Mouse (Mus musculus) mature B cell (primary cell): ENCODE data around the gene Ccdc43.
"Not testable (repeated sequence)": the region's sequence is repeated elsewhere in the genome, so short reads cannot be mapped to it uniquely, and the experiment has no call there.

ENCODE experiments used
- in situ Hi-C: fragments of 300-500 bp; cut with MboI; formaldehyde crosslinking; loops from 2 replicates; pipeline ENCODE4 v1.14.3; 2019

The Ccdc43 gene

DNA sequence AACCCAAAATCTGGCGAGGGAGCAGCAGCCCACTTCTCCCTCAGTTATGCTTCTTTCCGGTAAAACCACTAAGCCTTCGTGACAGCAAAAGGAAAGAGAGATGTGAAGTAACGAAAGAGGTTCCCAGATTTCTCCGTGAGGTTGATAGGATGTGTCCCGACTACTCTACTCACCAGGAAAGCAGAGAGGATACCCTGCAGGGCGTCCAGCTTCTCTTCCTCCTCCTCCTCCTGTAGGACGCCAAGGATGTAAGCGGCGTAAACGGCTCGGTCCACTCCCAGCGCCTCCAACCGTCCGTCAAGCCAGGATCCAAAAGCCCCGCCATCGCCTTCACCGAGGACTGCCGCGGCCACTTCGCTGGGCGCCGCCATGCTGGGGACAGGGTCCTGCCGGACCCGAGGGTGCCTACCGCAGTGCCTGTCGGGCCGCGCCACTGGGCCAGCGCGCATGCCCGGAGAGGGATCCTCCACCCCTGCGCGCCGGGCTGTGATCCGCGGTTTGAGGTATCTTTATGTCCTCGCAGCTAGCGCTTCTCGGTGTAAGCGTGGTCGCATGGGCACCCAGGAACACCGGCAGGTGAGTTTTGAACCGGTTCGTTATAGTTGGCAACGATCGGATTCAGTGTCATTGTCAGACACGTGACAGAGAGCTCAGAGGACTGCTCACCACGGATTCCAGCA, at the start of gene Ccdc43:
TSS of gene Ccdc43 (minus strand) at position 445 of the 680 bp plus-strand sequence.
- in situ Hi-C loops = no loop called here

DNA sequence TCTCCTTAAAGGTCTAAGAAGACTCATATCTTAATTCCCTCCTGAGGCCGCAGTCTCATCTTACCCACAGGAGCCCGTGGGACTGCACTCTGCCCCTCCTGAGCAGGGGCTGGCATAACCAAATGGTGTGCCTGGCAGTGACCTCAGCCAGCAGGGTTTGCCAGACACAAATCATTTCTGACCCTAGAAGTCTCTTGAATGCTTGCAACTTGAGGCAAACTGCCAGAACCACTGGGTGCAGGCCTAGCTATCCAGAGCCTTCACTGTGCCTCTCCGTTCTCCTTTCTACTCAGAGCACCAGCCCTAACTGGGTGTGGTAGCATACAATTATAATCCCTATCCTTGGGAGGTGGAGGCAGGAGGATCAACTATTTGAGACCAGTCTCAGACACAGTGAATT, 47.2 kb upstream of the Ccdc43 start:
- in situ Hi-C loops = no loop called here

DNA sequence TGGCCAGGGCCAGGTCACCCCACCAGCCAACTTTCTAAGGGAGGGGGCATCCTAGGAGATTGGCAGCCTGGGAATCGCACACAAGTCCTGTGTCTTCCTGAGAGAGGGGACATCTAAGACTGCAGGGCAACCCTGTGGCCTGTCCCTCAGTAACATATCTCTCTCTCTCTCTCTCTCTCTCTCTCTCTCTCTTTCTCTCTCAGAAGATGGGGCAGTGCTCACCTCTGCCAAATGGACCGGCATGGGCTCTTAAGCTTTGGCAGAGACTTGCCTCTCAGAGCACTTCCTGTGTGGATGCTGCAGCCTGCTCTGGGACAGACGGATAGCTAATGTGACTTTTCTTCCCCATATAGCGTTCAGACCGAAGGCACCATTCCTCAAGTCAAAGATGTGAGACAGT, 45.3 kb upstream of the Ccdc43 start:
- in situ Hi-C loops = no loop called here

DNA sequence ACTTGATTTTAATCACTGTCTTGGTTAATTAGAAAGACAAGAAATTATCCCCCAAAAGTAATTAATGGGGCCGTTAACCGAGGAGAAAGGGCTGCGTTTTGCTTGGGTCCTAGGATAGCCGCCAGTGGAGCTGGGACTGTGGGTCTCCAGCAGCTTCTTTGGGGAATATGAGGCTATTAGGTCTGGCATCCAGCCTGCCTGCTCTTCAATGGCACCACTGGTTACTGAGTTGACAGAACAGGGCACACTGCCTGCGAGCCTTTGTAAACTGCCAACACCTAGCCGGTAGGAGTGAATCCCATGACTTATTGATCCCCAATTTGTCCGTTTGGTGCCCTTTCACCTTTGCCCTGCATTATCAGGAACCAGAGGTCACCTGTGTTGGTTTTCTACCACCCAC, 44.5 kb upstream of the Ccdc43 start:
- in situ Hi-C loops = no loop called here

DNA sequence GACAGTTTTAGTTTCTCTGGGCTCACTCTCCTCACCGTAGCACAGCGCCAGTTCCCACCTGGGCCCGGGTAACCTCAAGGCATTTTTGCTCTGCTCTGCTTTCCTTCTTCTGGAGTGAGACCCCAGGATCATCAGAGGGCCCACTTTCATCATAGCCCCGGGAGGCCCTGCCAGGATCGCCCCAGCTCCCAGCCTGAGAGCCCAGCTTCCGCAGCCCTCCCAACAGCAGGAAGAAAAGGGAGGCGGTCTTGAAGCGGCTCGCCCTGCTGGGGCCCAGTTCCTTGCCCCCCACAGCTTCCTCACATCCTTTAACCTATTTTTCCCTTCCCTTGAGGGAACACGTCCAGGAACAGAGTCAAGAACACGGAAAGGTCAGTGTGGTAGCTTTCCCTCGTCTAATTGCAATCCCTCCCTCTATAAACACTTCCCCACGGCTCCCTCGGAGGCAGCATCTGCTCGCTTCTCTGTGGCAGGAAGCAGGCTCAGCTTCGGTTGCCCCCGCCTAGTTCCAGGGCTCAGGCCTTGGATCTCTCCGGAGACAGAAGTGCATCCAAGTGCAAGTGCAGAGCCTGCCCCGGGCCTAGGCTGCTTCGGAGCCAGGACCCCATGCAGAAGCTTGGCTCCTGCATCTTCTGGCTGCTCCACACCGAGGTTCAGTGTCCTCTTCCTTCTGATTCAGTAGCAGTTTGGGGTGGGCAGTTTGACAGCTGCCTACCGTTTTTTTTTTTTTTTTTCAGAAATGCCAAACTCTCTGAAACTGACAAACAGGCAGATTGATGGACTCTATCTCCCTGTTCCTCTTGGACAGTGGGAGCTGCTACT, 43.8 kb upstream of the Ccdc43 start:
- in situ Hi-C loops = no loop called here

DNA sequence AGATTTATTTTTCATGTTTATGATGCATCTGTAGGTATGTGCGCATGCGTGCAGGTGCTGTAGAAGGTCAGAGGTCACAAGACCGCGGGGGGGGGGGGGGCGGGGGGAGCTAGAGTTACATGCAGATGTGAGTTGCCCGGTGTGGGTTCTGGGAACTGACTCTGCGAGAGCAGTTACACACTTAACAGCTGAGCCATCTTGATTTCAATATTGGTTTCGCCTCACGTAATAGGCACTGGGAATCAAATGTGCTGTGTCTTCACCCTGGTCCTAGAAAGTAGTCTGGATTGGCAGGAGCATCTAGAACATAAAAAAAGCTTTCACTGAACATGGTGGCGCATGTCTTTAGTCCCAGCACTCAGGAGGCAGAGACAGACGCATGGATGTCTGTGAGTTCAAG, 43.1 kb upstream of the Ccdc43 start:
- in situ Hi-C loops = no loop called here

DNA sequence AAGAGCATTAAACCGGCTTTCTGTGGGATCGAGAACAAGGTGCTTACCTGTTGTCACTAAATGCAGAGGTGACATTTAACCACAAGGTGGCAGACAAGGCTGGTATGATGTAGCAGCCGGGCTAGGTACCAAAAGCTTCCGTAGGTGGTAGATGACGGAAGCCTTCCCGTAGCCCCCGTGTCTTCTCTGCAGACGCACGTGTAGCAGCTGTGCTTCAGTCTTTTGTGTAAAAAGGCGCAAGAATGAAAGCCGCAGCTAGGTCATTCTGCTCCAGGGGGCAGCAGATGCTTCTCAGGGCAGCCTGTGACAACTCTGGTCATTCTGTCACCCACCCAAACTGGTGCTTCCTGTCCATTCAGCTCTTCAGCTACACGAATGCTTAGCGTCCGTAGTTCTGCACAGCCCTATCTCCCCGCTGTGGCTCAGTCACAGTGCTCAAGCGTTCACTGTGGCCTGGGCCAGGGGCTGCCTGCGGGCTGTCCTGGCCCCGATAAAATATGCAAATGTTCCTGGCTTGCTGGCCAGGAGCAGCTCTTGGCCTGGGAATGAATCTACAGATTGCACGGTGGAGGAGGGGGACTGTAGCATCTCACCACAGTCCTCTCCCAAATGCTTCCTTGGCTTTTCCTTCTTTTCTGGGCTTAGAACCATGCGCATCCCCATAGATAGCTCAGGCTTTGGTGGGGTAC, 41.8 kb upstream of the Ccdc43 start:
- in situ Hi-C loops = no loop called here

DNA sequence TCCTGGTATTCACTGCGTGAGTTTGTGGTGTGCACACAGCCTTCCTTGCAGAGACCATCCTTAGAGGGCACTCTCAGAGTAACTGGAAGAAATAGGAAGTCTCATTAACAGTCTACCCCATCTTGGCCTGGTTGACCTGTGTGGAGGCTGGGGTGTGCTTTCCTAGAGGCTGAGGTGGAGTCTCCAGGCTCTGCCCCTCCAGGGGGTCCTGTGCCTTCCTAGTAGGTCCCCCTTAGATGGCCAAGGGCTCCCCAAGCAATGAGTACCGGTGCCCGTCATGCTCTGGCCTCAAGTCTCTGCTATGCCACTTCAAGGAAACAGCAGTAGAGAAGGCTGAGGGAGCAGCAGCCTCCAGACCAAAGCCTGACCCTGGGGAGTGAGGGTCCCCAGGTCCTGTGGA, 40.5 kb upstream of the Ccdc43 start:
- in situ Hi-C loops = no loop called here

DNA sequence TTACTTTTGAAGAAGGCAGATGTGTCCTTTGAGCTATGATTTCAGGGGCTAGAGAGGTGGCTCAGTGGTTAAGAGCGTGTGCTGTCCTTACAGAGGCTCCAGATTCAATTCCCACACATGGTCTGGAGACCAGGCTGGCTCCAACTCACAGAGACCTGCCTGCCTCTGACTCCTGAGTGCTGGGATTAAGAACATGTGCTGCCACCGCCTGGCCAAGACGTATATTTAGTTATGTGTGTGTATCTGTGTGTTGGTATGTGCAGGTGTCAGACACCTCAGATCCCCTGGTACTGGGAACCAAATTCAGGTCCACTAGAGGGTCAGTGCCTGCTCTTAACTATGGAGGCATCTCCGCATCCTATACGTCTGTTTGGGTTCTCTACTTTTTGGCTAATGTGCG, 37.4 kb upstream of the Ccdc43 start:
- in situ Hi-C loops = no loop called here

DNA sequence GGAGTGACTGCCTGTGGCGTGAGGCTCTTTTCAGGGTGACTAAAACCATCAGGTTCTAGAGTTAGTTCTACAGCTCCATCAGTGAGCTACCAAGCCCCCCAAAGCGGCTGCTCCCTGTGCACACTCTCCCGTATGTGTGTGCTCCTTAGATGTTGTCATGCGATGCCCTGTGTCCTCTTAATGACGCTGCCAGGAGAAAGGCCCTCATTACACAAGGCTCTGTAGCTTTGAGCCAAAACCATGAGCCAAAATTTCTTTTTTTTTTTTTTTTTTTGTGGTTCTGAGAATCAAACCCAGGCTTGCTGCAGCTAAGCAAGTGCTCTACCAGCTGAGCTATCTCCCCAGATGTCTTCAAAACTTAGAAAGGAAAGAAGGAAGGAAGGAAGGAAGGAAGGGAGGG, 35.6 kb upstream of the Ccdc43 start:
- in situ Hi-C loops = no loop called here

DNA sequence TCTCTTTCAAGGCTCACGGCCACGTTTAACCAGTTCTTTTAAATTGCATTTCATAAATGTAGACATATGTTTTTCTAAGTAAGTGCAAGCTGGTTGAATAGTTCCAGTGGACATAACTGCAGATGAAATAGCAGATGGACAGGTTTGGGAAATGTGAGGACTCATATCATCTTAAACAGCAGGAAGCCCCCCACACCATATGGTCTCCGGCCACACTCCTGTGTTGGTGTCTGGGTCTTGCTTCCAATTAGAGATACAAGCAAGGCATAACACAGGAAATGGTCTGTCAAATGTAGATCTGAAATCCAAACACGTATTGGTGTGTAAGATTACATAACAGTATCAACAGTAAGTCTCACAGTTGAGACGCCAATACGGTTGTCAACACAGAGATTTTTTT, 33.8 kb upstream of the Ccdc43 start:
- in situ Hi-C loops = no loop called here

DNA sequence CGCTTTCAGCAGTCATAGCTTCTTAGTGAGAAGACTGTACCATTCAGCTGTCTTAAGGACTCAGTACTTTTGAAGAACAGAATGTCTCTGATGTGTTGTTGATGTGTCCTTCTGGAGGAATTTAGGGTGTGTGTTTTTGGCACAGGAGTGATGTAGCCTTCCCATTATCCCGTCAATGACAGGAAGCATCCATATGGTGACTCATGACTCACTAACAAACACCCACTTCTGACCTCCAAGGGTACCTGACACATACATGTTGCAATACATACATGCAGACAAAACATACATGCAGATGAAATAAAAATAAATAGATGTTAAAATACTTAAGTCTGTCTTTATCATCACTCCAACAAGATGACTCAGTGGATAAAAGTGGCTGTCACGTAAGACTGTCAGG, 32.3 kb upstream of the Ccdc43 start:
- in situ Hi-C loops = no loop called here

DNA sequence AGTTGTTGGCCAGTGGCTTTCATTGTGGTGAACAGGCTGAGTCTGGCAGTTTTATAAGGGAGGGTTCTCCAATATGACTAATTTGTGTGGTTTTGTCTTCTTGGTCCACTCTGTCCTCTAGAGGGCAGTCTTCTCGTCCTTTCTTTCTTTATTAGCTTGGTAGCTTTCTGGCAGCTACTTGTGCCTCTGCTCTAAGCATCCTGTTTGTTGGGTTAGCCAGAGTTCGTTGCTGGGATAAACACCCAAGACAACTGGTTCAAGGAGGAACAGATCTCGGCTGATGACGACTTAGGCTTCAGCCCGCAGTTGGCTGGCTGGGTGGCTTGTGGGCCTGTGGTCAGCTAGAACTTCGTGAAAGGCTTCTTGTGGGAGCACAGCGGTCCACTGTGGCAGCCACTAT, 31.0 kb upstream of the Ccdc43 start:
- in situ Hi-C loops = no loop called here

DNA sequence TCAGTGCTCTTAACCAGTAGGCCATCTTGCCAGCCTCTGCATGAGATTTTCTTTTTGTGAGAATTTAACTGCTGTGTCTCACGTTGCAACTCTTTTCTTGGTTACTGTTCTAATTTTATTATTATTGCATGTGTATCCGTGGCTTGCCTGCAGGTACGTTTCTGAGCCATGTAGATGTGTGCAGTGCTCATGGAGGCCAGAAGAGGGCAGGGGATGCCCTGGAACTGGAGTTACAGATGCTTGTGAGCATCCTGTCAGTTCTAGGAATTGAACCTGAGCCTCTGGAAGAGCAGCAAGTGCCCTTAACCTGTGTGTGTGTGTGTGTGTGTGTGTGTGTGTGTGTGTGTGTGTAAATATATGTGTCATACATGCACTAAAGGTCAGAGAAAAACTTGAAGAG, 28.0 kb upstream of the Ccdc43 start:
- in situ Hi-C loops = no loop called here

DNA sequence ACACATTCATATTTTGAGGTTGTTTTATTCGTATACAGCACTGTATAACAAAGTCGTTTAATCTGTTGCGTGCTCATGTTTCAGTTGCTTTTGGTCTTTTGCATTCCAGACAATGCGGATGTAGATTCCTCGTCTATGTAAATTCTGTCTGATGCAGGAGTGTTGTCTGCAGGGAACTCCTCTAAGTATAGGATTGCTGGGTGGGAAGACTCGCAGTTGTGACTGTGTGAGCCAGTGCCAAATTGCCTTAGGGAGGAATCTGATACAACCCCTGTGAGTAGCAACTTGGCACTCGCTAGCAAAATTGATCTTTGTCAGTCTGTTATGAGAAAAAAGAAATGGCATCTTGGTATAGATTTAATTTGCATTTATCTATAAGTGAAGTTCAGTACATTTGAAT, 18.6 kb upstream of the Ccdc43 start:
- in situ Hi-C loops = no loop called here

DNA sequence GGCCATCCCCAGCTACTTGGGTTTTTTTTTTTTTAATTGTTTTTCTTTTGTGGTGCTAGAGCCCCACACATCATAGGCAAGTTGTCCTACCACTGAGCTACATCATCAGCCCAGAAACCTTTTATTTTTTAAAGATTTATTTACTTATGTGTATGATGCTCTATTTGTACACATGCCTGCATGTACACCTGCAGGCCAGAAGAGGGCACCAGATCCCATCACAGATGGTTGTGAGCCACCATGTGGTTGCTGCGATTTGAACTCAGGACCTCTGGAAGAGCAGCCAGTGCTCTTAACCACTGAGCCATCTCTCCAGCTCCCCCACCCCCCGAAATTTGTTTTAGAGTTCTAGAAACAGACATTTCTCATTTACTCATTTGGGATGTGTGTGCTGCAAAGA, 17.0 kb upstream of the Ccdc43 start:
- in situ Hi-C loops = not testable (repeated sequence)

DNA sequence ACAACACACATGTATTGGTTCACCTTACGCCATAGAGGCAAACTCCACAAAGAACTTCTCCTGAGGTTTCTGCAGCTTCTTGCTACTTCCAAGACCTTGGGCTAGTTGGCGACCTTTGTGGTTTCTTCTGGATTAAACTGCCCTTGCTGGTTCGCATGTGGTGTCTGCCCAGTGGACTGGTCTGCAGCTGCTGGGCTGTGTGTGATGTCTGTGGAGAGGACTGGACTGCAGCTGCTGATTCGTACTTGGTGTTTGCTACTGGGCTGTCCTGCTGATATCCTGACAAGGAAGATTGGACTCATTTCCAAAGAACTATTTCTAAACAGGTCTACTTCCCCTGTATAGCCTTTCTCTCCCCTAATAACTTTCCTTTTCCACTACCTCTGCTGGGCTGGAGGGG, 14.8 kb upstream of the Ccdc43 start:
- in situ Hi-C loops = no loop called here

DNA sequence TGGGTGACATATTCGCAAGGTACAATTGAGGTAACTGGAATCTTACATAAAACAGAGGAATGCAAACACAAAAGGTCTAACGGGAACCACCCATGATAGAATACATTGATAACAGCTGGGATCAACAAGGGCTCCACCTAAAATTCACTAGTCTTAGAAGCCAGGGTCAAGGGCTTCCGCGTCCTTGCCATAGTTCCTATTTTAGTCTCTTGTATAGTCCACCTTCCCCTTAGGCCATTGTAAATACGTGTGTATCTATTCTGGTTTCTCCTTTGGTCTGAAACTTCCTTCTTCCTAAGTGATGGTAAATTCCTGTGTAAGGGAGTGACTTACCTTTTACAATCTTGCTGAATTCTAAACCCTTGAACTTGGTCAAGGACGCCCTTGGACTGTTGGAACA, 4.6 kb upstream of the Ccdc43 start:
- in situ Hi-C loops = not testable (repeated sequence)

DNA sequence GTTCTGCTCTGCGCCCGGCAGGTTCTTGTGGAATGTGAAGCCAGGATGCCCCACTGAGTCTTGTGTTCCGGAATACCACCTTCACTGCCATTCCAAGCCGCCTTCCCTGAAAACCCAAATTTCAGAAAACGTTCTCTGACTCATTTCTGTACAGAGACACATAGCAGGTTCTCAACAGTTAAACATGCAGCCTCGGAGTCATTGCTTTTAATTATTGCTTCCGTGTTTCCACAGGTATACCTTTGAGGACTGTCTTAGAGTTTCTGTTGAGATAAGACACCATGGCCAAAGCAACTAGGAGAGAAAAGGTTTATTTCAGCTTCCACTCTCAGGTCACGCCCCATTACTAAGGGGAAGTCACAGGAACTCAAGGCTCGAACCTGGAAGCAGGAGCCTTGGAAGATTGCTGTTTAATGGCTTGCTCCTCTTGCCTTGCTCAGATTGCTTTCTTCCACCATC, 465 bp upstream of the Ccdc43 start:
- in situ Hi-C loops = no loop called here

DNA sequence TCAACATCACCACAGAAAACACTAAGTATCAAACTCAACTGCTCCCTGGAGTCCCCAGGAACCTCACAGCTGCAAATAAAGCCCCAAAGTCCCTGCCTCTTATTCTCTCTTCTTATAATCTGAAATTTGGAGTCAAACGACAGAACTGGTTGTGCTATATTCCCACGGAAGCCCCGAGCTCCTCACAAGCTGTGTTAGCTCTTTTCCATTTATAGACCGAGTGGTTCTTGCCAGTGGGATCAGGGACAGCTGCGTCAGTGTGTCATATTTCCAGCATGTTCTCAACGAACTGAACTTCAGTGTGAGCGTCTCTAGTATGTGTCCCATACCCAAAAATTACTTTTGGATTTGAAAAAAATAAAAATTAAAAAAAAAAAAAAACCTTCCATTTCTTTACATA, 2.3 kb downstream of the Ccdc43 start:
- in situ Hi-C loops = no loop called here

DNA sequence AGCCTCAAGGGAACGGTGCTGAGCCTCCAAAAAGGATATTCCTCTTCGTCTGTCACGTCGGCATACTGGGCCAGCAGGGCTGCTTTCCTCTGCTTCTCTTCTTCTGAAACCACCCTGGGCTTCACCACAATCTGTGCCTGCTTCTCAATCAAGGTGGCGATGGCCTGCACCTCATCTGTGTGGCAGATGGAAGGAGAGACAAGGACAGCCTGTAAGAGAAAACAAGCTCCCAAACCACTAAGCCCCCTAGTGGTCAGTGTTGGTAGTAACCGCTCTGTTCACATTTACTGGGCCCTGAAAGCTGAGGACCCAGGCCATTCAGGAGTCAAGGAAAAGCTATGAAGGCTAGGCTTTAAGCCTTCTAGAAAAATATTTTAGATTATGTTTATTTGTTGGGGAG, 7.4 kb downstream of the Ccdc43 start:
- in situ Hi-C loops = no loop called here

DNA sequence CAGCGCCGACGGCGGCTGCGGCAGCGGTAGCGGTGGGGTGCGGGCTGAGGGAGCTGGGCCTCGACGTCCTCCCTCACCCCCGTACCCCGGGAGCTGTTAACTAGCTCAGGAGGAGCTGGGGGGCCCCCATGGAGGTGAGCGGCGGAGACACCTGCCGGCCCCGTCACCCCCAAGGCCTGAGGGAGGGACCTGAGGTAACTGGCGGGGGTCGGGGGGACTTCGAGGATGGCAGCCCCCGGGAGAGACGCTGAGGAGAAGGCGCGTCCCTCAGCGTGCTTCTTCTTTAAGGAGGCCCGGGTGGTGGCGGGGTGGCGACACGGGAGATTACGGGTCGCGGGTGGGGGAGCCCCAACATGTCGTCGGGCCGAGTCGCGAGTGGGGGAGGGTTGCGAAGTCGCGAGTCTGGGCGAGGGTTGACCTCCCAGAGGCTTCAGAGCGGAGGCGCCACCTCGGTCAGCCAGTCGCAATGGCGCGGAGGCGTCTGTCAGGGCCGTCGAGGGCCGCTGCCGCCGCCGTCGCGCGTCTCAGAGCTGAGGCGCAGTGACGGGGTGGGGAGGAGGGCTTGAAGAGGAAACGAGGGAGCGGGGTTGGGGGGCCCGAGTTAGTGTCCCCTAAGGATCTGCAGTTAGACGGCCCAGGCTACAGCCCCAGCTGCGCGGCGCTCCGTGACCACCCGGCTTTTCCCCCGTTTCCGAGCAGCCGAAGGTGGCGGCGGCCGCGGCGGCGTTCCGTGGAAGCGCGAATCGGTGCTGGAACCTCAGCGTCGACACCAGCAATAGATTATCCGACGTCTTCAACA, 31.7 kb downstream of the Ccdc43 start:
- in situ Hi-C loops = no loop called here
